Mouse (Mus musculus) gastrocnemius, postnatal 14 days (tissue): Measurements from ENCODE around the gene Gm21256. TPM values are rescaled to one million over a fixed set of nuclear protein-coding genes. Genes with fewer than 3 reads are reported as not detected.
"Not testable (repeated sequence)": the region's sequence is repeated elsewhere in the genome, so short reads cannot be mapped to it uniquely, and the experiment has no call there.

ENCODE experiments used
- DNase-seq: peaks from one replicate; pipeline ENCODE4 v3.0.0; 2021; ENCODE audit warnings: mixed read lengths
- intact Hi-C: fragments of 180-260 bp; cut with DNase I; formaldehyde crosslinking; loops from one replicate; pipeline ENCODE4 v1.15.1; 2025; ENCODE audit warnings: low total_unique reads
- long read RNA-seq, 2 experiments: library from polyadenylated mRNA; stranded (forward); transcript quantifications; one replicate each; pipeline ENCODE4 v2.0.0; 2021
- total RNA-seq, 2 experiments: library from RNA; stranded (reverse); gene quantifications; 2 replicates each; pipeline ENCODE4 v1.2.3; 2021

Gene Gm21256
- total RNA-seq = not detected
- long read RNA-seq, experiment 1 = 0 reads
- long read RNA-seq, experiment 2 = 0 reads

- intact Hi-C loops, DNase-seq: not testable (repeated sequence)
Observed at GRCm38 (mm10) chrY:47450660-47451059, at the start of gene Gm21256. Gm21256 (plus strand) TSS chrY:47450960.

Other genes with a start within 250 kb of the Gm21256 start
- not detected for gene Gm21170, start 240.1 kb downstream of the Gm21256 start, total RNA-seq